Mouse (Mus musculus): ENCODE data around the gene Gbp3. TPM values are rescaled to one million over a fixed set of nuclear protein-coding genes. Genes with fewer than 3 reads are reported as not detected.
"Not testable (repeated sequence)": the region's sequence is repeated elsewhere in the genome, so short reads cannot be mapped to it uniquely, and the experiment has no call there.

Gbp3 gene
- polyA plus RNA-seq (2015; fragmentation: Nextera tagmentation; extraction: Ambion mirVana), result 1.4 TPM in 2 replicates

DNA sequence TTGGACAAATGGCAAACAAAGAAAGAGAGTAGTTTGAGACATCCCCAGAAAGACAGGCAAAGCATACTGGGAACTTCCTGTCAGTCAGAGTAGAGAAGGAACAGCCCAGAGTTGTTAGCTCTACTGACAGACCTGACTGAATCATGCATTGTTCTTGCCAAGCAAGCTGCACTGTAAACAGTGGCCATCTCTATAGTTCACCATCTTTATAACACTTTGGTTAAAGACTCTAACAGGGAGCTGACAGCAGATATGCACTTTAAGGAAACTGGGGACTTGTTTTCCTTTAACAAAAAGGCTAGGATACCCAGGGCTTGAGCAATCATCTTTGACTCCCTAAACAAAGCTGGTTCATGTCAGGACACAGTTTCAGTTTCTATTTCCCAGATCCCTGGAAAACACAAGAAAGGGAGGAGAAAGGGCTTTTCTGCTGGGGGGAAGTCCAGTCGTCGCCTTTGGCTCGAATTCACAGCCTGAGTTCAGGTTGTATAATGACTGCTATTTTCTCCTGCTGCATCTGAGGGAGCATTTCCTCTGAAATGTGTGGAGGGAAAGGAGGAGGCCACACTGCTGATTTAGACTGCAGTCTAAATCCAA is at the start of gene Gbp3:
Gene Gbp3 (plus strand): TSS at position 395 of the 597 bp plus-strand sequence.
- ATAC-seq (ENCODE audit: low read depth), result no peak
- 9% methylated on average over 3 of the region's 3 CpGs for WGBS (ENCODE audit: insufficient replicate concordance)
- Histone ChIP-seq H3K4me3 (ENCODE audit: low read depth, low read length) (peak within 1 kb of the TSS; percentile 49), H3K9ac (ENCODE audit: low read depth, low read length) (no peak within 1 kb of the TSS), H3K4me2 (ENCODE audit: low read depth, low read length) (peak within 1 kb of the TSS; percentile 53), H3K27me3 (ENCODE audit: control insufficient read depth, insufficient read depth, low read depth, low read length) (no peaks in the 10 kb centered on the region), H3K27ac (ENCODE audit: low read length) (peak within 1 kb of the TSS; percentile 25; the same call in 1 of the 2 replicates), H3K9me3 (replicated peaks; ENCODE audit: control insufficient read depth, low read length) (no peaks in the 10 kb centered on the region), H3K4me1 (ENCODE audit: control insufficient read depth, low read depth, low read length) (peaks cover 2% of the 10 kb centered on the region; the same call in 1 of the 2 replicates), H3K36me3 (ENCODE audit: control insufficient read depth, insufficient read depth) (no peaks in the 10 kb centered on the region)

DNA sequence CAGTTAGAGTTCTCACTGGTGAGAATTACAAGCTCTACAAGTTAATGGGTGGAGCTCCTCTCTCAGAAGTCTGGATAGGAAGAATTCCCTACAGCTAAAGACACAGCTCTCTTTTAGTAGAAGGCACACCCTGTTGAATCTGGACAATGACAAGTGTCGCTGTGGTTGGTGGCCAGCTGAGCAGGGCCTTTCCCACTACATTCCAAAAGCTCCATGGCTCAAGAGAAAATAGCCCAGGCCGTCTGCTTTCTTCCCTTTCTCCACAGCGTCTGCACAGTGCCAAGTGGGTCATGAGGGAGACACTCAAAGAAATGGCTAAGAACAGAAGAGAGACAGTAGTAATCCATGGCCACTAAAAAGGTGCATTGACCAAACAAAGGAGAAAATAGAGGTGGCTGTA is 31.7 kb upstream of the Gbp3 start:
- Histone ChIP-seq H3K4me1 (ENCODE audit: control insufficient read depth, low read depth, low read length) (no peaks in the 10 kb centered on the region), H3K4me3 (ENCODE audit: low read depth, low read length) (no peak overlapping the region), H3K36me3 (ENCODE audit: control insufficient read depth, insufficient read depth) (no peaks in the 10 kb centered on the region), H3K27ac (ENCODE audit: low read length) (no peak overlapping the region), H3K27me3 (ENCODE audit: control insufficient read depth, insufficient read depth, low read depth, low read length) (no peaks in the 10 kb centered on the region), H3K4me2 (ENCODE audit: low read depth, low read length) (no peak overlapping the region), H3K9ac (ENCODE audit: low read depth, low read length) (no peak overlapping the region), H3K9me3 (replicated peaks; ENCODE audit: control insufficient read depth, low read length) (no peaks in the 10 kb centered on the region)
- ATAC-seq (ENCODE audit: low read depth), result no peak
- WGBS (ENCODE audit: insufficient replicate concordance), result 73% methylated on average over 3 of the region's 3 CpGs

DNA sequence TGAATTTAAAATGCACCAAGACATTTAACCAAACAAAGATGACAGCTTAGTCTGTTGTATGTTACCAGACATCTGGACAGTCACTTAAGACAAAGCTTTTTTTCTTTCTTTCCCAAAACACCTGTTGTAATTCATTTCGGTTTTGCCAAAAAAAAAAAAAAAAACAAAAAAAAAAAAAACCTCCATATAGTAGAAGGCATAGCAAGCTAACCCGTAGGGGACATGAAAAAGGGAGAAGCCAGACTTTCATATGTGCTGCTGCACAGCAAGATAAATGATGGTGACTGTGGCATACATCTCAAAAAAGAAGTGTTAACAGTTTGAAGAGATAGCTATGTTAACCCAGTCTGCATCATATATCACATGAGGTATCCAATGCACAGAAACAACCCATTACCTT is 30.2 kb upstream of the Gbp3 start:
- H3K9ac ChIP-seq (ENCODE audit: low read depth, low read length), result 0 out of 2 replicates have a peak overlapping the region, but pooled peaks have one; percentile 58
- no peaks in the 10 kb centered on the region for H3K4me1 ChIP-seq (ENCODE audit: control insufficient read depth, low read depth, low read length)
- no peaks in the 10 kb centered on the region for H3K27me3 ChIP-seq (ENCODE audit: control insufficient read depth, insufficient read depth, low read depth, low read length)
- H3K4me3 ChIP-seq (ENCODE audit: low read depth, low read length), result peak overlapping the region; percentile 70
- no peaks in the 10 kb centered on the region for H3K9me3 ChIP-seq (replicated peaks; ENCODE audit: control insufficient read depth, low read length)
- no peaks in the 10 kb centered on the region for H3K36me3 ChIP-seq (ENCODE audit: control insufficient read depth, insufficient read depth)
- no peak for ATAC-seq (ENCODE audit: low read depth)
- 20% methylated on average over 2 of the region's 2 CpGs for WGBS (ENCODE audit: insufficient replicate concordance)
- H3K4me2 ChIP-seq (ENCODE audit: low read depth, low read length), result peak overlapping the region; percentile 79
- H3K27ac ChIP-seq (ENCODE audit: low read length), result no peak overlapping the region

DNA sequence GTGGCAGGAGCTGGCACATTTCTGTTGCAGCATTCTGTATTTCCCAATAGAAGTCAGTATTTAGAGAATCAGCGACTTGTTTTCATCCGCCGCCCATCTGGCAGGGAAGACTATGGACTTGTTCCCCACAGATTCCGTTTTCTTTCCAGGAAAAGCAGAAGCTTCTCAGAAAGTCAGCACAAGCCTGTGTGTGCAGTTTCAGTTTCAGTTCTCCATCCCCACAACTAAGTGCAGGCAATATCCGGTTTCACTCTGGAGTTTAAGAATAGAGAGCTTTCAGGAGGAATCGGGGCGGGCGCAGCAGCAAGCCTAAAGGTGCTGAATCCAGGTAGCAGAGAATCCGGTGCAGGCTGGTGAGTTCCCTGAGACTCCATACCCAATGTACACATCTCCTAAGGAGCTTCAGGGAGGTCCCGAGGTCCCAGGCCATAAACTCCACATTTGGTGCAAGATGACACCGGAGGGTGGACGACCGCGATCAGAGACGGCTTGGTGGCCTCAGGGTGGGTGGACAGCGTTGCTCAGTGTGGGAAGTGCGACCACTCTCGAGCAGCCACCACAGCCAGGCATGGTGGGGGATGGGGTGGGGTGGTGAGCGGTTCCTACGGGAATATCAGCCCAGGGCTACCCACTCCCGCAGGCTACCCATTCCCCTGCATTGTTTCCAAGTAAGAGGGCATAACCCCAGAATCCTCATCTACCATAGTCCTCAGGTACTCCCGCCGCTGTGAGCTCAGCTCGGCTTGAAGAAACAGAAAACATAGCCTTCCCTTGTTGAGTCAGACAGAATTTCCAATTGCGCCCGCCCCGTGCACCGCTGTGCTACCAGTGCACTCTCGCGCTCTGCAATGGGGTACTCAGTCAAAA is 29.5 kb upstream of the Gbp3 start, which contains the start of gene Gbp7:
Gene Gbp7 (plus strand): TSS at position 256 of the 867 bp plus-strand sequence.
- Histone ChIP-seq H3K27ac (ENCODE audit: low read length) (no peak within 1 kb of the TSS), H3K4me2 (ENCODE audit: low read depth, low read length) (peak within 1 kb of the TSS; percentile 79), H3K9ac (ENCODE audit: low read depth, low read length) (peak within 1 kb of the TSS; percentile 58), H3K9me3 (replicated peaks; ENCODE audit: control insufficient read depth, low read length) (no peaks in the 10 kb centered on the region), H3K36me3 (ENCODE audit: control insufficient read depth, insufficient read depth) (no peaks in the 10 kb centered on the region), H3K4me3 (ENCODE audit: low read depth, low read length) (peak within 1 kb of the TSS; percentile 70), H3K4me1 (ENCODE audit: control insufficient read depth, low read depth, low read length) (no peaks in the 10 kb centered on the region), H3K27me3 (ENCODE audit: control insufficient read depth, insufficient read depth, low read depth, low read length) (no peaks in the 10 kb centered on the region)
- under 1% methylated on average over 30 of the region's 30 CpGs for WGBS (ENCODE audit: insufficient replicate concordance)
- peak; percentile 66 for ATAC-seq (ENCODE audit: low read depth)

DNA sequence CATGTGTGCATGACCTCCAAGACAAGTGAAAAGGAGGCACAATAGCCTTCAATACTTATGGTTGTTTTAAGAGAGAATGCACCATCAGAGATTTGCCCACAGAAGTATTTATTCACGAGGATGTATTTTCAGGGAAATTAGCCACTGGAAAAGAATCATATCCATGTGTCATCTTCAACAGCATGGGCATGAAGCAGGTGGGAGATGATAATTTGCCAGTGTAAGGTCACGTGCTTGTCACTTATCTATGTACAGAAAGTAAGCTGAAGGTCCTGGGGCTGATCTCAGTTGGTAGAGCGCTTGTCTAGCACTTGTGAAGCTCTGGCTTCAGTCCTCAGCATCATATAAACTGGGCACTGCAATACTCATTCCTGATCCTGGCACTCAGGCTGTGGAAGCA is 28.2 kb upstream of the Gbp3 start:
- Histone ChIP-seq H3K9ac (ENCODE audit: low read depth, low read length) (no peak overlapping the region), H3K36me3 (ENCODE audit: control insufficient read depth, insufficient read depth) (no peaks in the 10 kb centered on the region), H3K4me1 (ENCODE audit: control insufficient read depth, low read depth, low read length) (no peaks in the 10 kb centered on the region), H3K9me3 (replicated peaks; ENCODE audit: control insufficient read depth, low read length) (no peaks in the 10 kb centered on the region), H3K4me3 (ENCODE audit: low read depth, low read length) (no peak overlapping the region), H3K27me3 (ENCODE audit: control insufficient read depth, insufficient read depth, low read depth, low read length) (no peaks in the 10 kb centered on the region), H3K27ac (ENCODE audit: low read length) (no peak overlapping the region), H3K4me2 (ENCODE audit: low read depth, low read length) (no peak overlapping the region)
- WGBS (ENCODE audit: insufficient replicate concordance), result 50% methylated on average over 3 of the region's 3 CpGs
- peak; percentile 44 for ATAC-seq (ENCODE audit: low read depth)

DNA sequence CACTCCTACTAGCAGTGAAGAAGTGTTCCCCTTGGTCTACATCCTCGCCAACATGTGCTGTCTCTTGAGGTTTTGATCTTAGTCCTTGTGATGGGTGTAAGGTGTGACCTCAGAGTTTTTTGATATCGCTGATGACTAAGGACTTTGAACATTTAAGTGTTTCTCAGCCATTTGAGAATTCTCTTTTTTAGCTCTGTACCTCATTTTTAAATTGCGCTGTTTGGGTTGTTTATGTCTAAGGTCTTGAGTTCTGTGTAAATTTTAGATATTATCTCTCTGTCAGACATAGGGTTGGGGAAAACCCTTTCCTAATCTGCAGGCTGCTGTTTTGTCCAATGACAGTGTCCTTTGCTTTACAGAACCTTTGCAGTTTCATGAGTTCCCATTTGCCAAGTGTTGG is 26.6 kb upstream of the Gbp3 start:
- Histone ChIP-seq H3K4me3 (ENCODE audit: low read depth, low read length) (no peak overlapping the region), H3K36me3 (ENCODE audit: control insufficient read depth, insufficient read depth) (no peaks in the 10 kb centered on the region), H3K27ac (ENCODE audit: low read length) (no peak overlapping the region), H3K4me1 (ENCODE audit: control insufficient read depth, low read depth, low read length) (no peaks in the 10 kb centered on the region), H3K27me3 (ENCODE audit: control insufficient read depth, insufficient read depth, low read depth, low read length) (no peaks in the 10 kb centered on the region), H3K9ac (ENCODE audit: low read depth, low read length) (no peak overlapping the region), H3K4me2 (ENCODE audit: low read depth, low read length) (no peak overlapping the region), H3K9me3 (replicated peaks; ENCODE audit: control insufficient read depth, low read length) (no peaks in the 10 kb centered on the region)
- 62% methylated on average over 3 of the region's 3 CpGs for WGBS (ENCODE audit: insufficient replicate concordance)
- no peak for ATAC-seq (ENCODE audit: low read depth)

DNA sequence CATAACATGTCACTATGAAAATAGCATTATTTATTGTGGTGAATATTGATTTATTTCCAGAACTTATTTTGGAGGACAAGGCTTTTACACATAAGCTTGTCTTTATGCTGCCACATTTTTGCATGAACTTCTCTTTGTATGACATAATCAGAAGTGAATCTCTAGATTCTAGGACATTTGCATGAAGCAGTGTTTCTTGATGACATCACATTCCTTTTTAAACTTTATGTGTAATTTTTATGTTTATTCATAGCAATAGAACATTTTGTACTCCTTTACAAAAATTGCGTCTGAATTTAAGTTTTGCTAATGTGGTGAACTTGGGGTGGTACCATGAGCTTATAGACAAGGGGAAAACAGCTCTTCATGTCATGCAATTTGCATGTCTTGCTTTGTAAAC is 24.2 kb upstream of the Gbp3 start:
- ATAC-seq (ENCODE audit: low read depth), result no peak
- H3K27me3 ChIP-seq (ENCODE audit: control insufficient read depth, insufficient read depth, low read depth, low read length), result no peaks in the 10 kb centered on the region

DNA sequence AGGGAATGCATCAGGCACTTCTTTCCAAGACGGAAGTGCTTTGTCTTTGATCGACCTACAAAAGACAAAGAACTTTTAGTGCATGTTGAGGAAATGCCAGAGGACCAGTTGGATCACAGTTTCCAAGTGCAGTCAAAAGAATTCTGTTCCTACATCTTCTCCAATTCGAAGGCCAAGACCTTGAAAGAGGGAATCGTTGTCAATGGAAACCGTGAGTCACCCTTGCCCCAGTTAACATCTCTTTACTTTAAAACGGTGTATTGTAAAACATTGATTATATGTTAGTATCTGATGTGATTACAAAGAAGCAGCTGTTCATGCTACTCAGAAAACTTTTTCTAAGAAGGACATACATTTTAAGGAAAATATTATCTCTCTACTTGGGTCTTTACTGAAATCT is 18.4 kb upstream of the Gbp3 start:
- Histone ChIP-seq H3K4me1 (ENCODE audit: control insufficient read depth, low read depth, low read length) (no peaks in the 10 kb centered on the region), H3K36me3 (ENCODE audit: control insufficient read depth, insufficient read depth) (no peaks in the 10 kb centered on the region), H3K27me3 (ENCODE audit: control insufficient read depth, insufficient read depth, low read depth, low read length) (no peaks in the 10 kb centered on the region), H3K4me2 (ENCODE audit: low read depth, low read length) (no peak overlapping the region), H3K9me3 (replicated peaks; ENCODE audit: control insufficient read depth, low read length) (no peaks in the 10 kb centered on the region), H3K27ac (ENCODE audit: low read length) (no peak overlapping the region), H3K9ac (ENCODE audit: low read depth, low read length) (no peak overlapping the region), H3K4me3 (ENCODE audit: low read depth, low read length) (no peak overlapping the region)
- no peak for ATAC-seq (ENCODE audit: low read depth)
- WGBS (ENCODE audit: insufficient replicate concordance), result 58% methylated on average over 6 of the region's 6 CpGs

More for the DNA sequence above, 24.2 kb upstream of the Gbp3 start:
- Histone ChIP-seq H3K4me2 (ENCODE audit: low read depth, low read length) (no peak overlapping the region), H3K4me3 (ENCODE audit: low read depth, low read length) (no peak overlapping the region), H3K36me3 (ENCODE audit: control insufficient read depth, insufficient read depth) (no peaks in the 10 kb centered on the region), H3K9ac (ENCODE audit: low read depth, low read length) (no peak overlapping the region), H3K27ac (ENCODE audit: low read length) (no peak overlapping the region), H3K9me3 (replicated peaks; ENCODE audit: control insufficient read depth, low read length) (no peaks in the 10 kb centered on the region), H3K4me1 (ENCODE audit: control insufficient read depth, low read depth, low read length) (no peaks in the 10 kb centered on the region)
- 58% methylated on average over 1 of the region's 1 CpGs for WGBS (ENCODE audit: insufficient replicate concordance)

DNA sequence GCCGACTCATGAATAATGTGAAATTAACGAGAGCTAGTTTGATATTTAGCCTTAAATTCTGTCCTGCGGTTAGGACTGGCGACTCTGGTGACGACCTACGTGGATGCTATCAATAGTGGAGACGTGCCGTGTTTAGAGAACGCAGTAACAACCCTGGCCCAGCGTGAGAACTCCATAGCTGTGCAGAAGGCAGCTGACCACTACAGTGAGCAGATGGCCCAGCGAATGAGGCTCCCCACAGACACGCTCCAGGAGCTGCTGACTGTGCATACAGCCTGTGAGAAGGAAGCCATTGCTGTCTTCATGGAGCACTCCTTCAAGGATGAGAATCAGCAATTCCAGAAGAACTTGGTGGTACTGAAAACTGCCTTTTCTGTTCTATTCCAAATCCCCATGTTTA is 17.1 kb upstream of the Gbp3 start:
- H3K27me3 ChIP-seq (ENCODE audit: control insufficient read depth, insufficient read depth, low read depth, low read length); H3K4me2 ChIP-seq (ENCODE audit: low read depth, low read length); H3K9ac ChIP-seq (ENCODE audit: low read depth, low read length); ATAC-seq (ENCODE audit: low read depth); H3K4me1 ChIP-seq (ENCODE audit: control insufficient read depth, low read depth, low read length); H3K4me3 ChIP-seq (ENCODE audit: low read depth, low read length); H3K9me3 ChIP-seq (replicated peaks; ENCODE audit: control insufficient read depth, low read length); H3K36me3 ChIP-seq (ENCODE audit: control insufficient read depth, insufficient read depth); H3K27ac ChIP-seq (ENCODE audit: low read length): not testable (repeated sequence)
- WGBS (ENCODE audit: insufficient replicate concordance), result 73% methylated on average over 12 of the region's 12 CpGs
